Mouse (Mus musculus) midbrain, embryonic 11.5 days (tissue): ENCODE measurements around the gene Cachd1. TPM values are rescaled to one million over a fixed set of nuclear protein-coding genes. Genes with fewer than 3 reads are reported as not detected.

ENCODE experiments used
- ATAC-seq: fragments of 200-750 bp; cut with Nextera tagmentation; 2 replicates; pipeline ENCODE4 v1.8.0; 2017; ENCODE audit warnings: moderate TSS enrichment, moderate library complexity; ENCODE audit not compliant: low FRiP score
- DNase-seq: peaks from one replicate; pipeline ENCODE4 v3.0.0; 2015; ENCODE audit warnings: low spot score; ENCODE audit errors: missing footprints
- H3K27ac ChIP-seq: fragments of 300-500 bp; sonication (generic); 2 replicates; pipeline ENCODE4 v1.5.1; 2014; ENCODE audit warnings: low read depth, low read length
- H3K27me3 ChIP-seq: fragments of 300-500 bp; sonication (generic); 2 replicates; pipeline ENCODE4 v1.6.1; 2014; ENCODE audit warnings: mild to moderate bottlenecking, low read length, moderate library complexity, mixed read lengths; ENCODE audit not compliant: control insufficient read depth, insufficient read depth
- H3K36me3 ChIP-seq: fragments of 300-500 bp; sonication (generic); 2 replicates; pipeline ENCODE4 v1.6.1; 2014; ENCODE audit warnings: mild to moderate bottlenecking, low read length, moderate library complexity, mixed read lengths; ENCODE audit not compliant: control insufficient read depth, insufficient read depth
- H3K4me1 ChIP-seq: fragments of 300-500 bp; sonication (generic); 2 replicates; pipeline ENCODE4 v1.6.1; 2014; ENCODE audit warnings: low read length; ENCODE audit not compliant: control insufficient read depth, insufficient read depth
- H3K4me2 ChIP-seq: fragments of 300-500 bp; sonication (generic); 2 replicates; pipeline ENCODE4 v1.6.1; 2014; ENCODE audit warnings: mild to moderate bottlenecking, moderate library complexity
- H3K4me3 ChIP-seq: fragments of 300-500 bp; sonication (generic); 2 replicates; pipeline ENCODE4 v1.5.1; 2014; ENCODE audit warnings: low read depth, low read length
- H3K9ac ChIP-seq: fragments of 300-500 bp; sonication (generic); 2 replicates; pipeline ENCODE4 v1.6.1; 2014; ENCODE audit warnings: low read length
- H3K9me3 ChIP-seq: fragments of 300-500 bp; sonication (generic); 2 replicates; pipeline ENCODE4 v1.6.1; 2016; ENCODE audit warnings: low read length; ENCODE audit not compliant: control insufficient read depth
- WGBS: fragments of 180-500 bp; shearing (Covaris S2); extraction: QIAGEN DNeasy Blood & Tissue Kit; methylation state at CpG from one replicate; pipeline ENCODE4 v1.1.7; 2014; 5-methylcytosine and 5-hydroxymethylcytosine counted together
- polyA plus RNA-seq: library from polyadenylated mRNA; unstranded; fragments of >200 nt; fragmentation: Nextera tagmentation; extraction: Ambion mirVana; gene quantifications from 2 replicates; pipeline ENCODE4 v1.2.1, GENCODE M21; 2014

Gene Cachd1
- polyA plus RNA-seq, 1 experiment from 2014 or later: 39.0 TPM

DNA sequence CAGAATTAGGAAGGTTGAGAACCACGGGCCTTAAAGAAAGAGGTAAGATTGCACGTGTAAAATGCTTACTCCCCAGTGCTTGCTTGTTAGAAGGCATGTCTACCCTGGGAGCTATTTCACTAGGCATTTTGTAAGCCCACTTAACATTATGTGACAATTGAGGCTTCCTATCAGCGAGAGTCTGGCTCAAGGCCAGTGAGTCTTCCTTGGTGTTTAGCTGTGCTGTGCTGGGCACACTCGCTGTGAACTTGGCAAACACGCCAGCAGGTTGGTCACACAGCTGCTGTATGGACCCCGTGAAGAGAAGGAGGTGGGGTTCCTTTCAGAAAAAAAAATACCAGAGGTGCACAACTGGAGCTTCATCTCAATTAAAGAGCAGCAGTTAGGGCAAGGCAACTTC lies 4.4 kb downstream of the Cachd1 start:
- DNase-seq: no peak
- WGBS: 61% methylated on average over 6 of the region's 6 CpGs

DNA sequence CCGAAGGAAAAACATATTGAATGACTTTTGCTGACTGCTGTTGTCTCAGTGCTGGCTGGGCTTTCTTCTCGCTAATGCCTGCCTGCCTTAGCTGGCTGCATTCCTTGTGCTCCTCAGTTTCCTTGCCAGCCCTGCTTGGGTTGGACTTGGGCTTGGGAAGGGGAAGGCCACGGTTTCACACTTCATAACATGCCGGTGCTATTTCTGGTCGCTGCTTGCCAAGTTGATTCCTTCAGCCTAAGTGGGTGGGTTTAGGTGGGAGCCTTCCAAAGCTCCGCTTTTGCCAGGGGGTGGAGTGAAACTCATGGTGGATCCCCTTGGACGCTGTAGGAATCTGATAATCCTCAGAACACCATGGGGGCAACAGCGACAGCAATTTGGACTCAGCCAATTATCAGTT lies 5.9 kb downstream of the Cachd1 start:
- ATAC-seq (no peak), DNase-seq (no peak)
- Histone ChIP-seq H3K4me2 (no peak overlapping the region), H3K9me3 (no peaks in the 10 kb centered on the region), H3K4me3 (no peak overlapping the region), H3K9ac (no peak overlapping the region), H3K4me1 (peaks cover 35% of the 10 kb centered on the region), H3K27me3 (no peaks in the 10 kb centered on the region), H3K36me3 (no peaks in the 10 kb centered on the region), H3K27ac (no peak overlapping the region)
- WGBS: 48% methylated on average over 8 of the region's 8 CpGs

More for the DNA sequence above, 4.4 kb downstream of the Cachd1 start:
- H3K4me3 ChIP-seq: no peak overlapping the region
- H3K9ac ChIP-seq: no peak overlapping the region
- no peak for ATAC-seq
- no peaks in the 10 kb centered on the region for H3K9me3 ChIP-seq
- H3K27me3 ChIP-seq: no peaks in the 10 kb centered on the region
- peaks cover 38% of the 10 kb centered on the region for H3K4me1 ChIP-seq
- peak overlapping the region; percentile 24; the same call in 1 of the 2 replicates for H3K4me2 ChIP-seq
- no peak overlapping the region for H3K27ac ChIP-seq
- no peaks in the 10 kb centered on the region for H3K36me3 ChIP-seq

- peaks cover 35% of the 10 kb centered on the region for H3K4me1 ChIP-seq
- H3K4me2 ChIP-seq: no peak overlapping the region
- H3K27ac ChIP-seq: no peak overlapping the region
- 89% methylated on average over 3 of the region's 3 CpGs for WGBS
- DNase-seq: no peak
- no peak overlapping the region for H3K9ac ChIP-seq
- no peaks in the 10 kb centered on the region for H3K9me3 ChIP-seq
- no peak overlapping the region for H3K4me3 ChIP-seq
- H3K27me3 ChIP-seq: no peaks in the 10 kb centered on the region
- H3K36me3 ChIP-seq: no peaks in the 10 kb centered on the region
- no peak for ATAC-seq
These were observed 6.4 kb downstream of the Cachd1 start for GRCm38 (mm10) chr4:100782891-100783290.

- no peak overlapping the region for H3K9ac ChIP-seq
- ATAC-seq (peak; percentile 73), DNase-seq (no peak)
- H3K27me3 ChIP-seq: no peaks in the 10 kb centered on the region
- H3K27ac ChIP-seq: no peak overlapping the region
- no peak overlapping the region for H3K4me2 ChIP-seq
- H3K4me1 ChIP-seq: peaks cover 8% of the 10 kb centered on the region
- no peaks in the 10 kb centered on the region for H3K9me3 ChIP-seq
- no peak overlapping the region for H3K4me3 ChIP-seq
- no peaks in the 10 kb centered on the region for H3K36me3 ChIP-seq
- WGBS: 72% methylated on average over 3 of the region's 3 CpGs
These were observed 10.7 kb downstream of the Cachd1 start for GRCm38 (mm10) chr4:100787201-100787600.

DNA sequence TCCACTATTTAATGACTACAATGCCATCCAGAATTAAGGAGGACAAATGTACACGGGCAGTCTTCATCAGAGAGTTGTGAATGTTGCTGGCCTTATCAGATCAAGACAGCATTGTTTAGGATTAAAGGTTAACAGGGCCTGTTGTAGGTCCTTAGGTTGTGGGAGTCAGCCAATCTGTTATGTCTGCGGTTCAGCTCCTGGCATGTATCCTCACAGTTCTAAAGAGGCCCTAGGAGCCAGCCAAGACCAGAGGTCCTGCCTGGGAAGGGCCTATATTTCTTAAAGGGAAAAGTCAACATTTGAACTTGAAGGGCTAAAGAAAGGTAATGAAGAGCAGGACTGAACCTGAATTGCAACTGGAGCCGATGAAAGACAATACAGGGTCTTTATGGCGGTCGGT lies 13.7 kb downstream of the Cachd1 start:
- Histone ChIP-seq H3K4me3 (no peak overlapping the region), H3K9ac (no peak overlapping the region), H3K36me3 (no peaks in the 10 kb centered on the region), H3K4me1 (peaks cover 35% of the 10 kb centered on the region), H3K27ac (no peak overlapping the region), H3K4me2 (no peak overlapping the region), H3K9me3 (no peaks in the 10 kb centered on the region), H3K27me3 (no peaks in the 10 kb centered on the region)
- ATAC-seq (no peak), DNase-seq (no peak)
- 84% methylated on average over 5 of the region's 5 CpGs for WGBS

GRCm38 (mm10) chr4:100793147-100793546 lies 16.7 kb downstream of the Cachd1 start:
- no peaks in the 10 kb centered on the region for H3K9me3 ChIP-seq
- H3K36me3 ChIP-seq: no peaks in the 10 kb centered on the region
- H3K9ac ChIP-seq: no peak overlapping the region
- peak overlapping the region; percentile 16; the same call in 1 of the 2 replicates for H3K4me2 ChIP-seq
- no peak overlapping the region for H3K4me3 ChIP-seq
- H3K27me3 ChIP-seq: no peaks in the 10 kb centered on the region
- DNase-seq (no peak), ATAC-seq (peak; percentile 84)
- H3K4me1 ChIP-seq: peaks cover 65% of the 10 kb centered on the region
- WGBS: under 1% methylated on average over 2 of the region's 2 CpGs
- H3K27ac ChIP-seq: 0 out of 2 replicates have a peak overlapping the region, but pooled peaks have one; percentile 37

- H3K4me3 ChIP-seq: no peak overlapping the region
- ATAC-seq (no peak), DNase-seq (no peak)
- H3K27ac ChIP-seq: no peak overlapping the region
- no peak overlapping the region for H3K9ac ChIP-seq
- H3K4me2 ChIP-seq: no peak overlapping the region
- H3K36me3 ChIP-seq: no peaks in the 10 kb centered on the region
- peaks cover 79% of the 10 kb centered on the region for H3K4me1 ChIP-seq
- no peaks in the 10 kb centered on the region for H3K27me3 ChIP-seq
- 6% methylated on average over 5 of the region's 5 CpGs for WGBS
- H3K9me3 ChIP-seq: no peaks in the 10 kb centered on the region
These were observed 19.0 kb downstream of the Cachd1 start for GRCm38 (mm10) chr4:100795523-100795922.

DNA sequence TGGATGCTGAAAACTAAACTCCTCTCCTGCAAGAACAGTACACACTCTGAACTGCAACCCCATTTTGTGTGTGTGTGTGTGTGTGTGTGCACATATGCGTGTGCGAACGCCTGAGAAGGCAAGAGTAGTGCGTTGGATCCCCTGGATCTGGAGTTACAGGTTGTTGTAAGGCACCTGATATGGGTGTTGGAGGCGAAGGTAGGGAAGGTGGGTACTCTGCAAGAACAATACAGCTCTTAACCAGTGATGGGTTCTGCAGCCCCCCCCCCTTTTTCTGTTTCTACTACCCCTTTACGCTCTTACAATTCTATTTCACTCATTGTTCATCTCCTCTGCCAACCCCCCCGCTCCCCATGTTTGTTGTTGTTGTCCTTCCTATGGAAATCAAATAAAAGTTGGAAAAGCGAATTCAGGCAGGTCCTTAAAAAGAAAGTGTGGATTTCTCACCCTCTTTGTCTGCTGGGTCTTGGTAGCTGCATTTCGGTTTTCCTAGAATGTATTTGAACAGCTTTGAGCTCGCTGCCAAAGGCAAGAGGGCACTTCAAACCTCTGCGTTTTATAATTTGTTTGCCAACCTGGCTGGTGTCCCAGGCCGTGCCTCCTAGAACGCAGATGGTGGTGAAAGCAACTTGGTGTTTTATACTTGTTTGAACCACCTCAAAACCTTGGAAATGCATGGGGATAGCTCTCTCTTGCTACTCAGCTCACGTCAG lies 24.4 kb downstream of the Cachd1 start:
- no peak for DNase-seq
- Histone ChIP-seq H3K27ac (no peak overlapping the region), H3K4me1 (peaks cover 45% of the 10 kb centered on the region), H3K27me3 (no peaks in the 10 kb centered on the region), H3K9me3 (no peaks in the 10 kb centered on the region), H3K4me3 (no peak overlapping the region), H3K4me2 (no peak overlapping the region), H3K9ac (no peak overlapping the region), H3K36me3 (no peaks in the 10 kb centered on the region)
- no peak for ATAC-seq
- 86% methylated on average over 14 of the region's 14 CpGs for WGBS

- H3K27me3 ChIP-seq: no peaks in the 10 kb centered on the region
- WGBS: 66% methylated on average over 3 of the region's 3 CpGs
- no peak overlapping the region for H3K27ac ChIP-seq
- peaks cover 40% of the 10 kb centered on the region for H3K4me1 ChIP-seq
- no peaks in the 10 kb centered on the region for H3K36me3 ChIP-seq
- no peaks in the 10 kb centered on the region for H3K9me3 ChIP-seq
- H3K4me3 ChIP-seq: no peak overlapping the region
- H3K9ac ChIP-seq: no peak overlapping the region
- DNase-seq: no peak
- ATAC-seq: no peak
- H3K4me2 ChIP-seq: no peak overlapping the region
These were observed 24.9 kb downstream of the Cachd1 start for GRCm38 (mm10) chr4:100801443-100801786.
